Mouse (Mus musculus): ENCODE data around the gene Mn1.

GRCm38 (mm10) chr5:111442151-111442871 lies 25.1 kb downstream of the Mn1 start:
- TF ChIP-seq CTCF (conservative IDR thresholded peaks at IDR 0.05; ENCODE audit: insufficient read depth, insufficient read length, low read depth, low read length) (no peak), POLR2A (IDR thresholded peaks at IDR 0.05; ENCODE audit: low read depth, low read length) (no peak)

Measured in kidney, adult 2 months (tissue).